Mouse (Mus musculus) lung, embryonic 15.5 days (tissue): Measurements from ENCODE around the gene Methig1. TPM values are rescaled to one million over a fixed set of nuclear protein-coding genes. Genes with fewer than 3 reads are reported as not detected.

ENCODE experiments used
- ATAC-seq: fragments of 200-750 bp; cut with Nextera tagmentation; 2 replicates; pipeline ENCODE4 v1.8.0; 2017; ENCODE audit warnings: moderate number of reproducible peaks, borderline replicate concordance; ENCODE audit not compliant: low FRiP score, low TSS enrichment; ENCODE audit errors: extremely low read depth
- H3K27ac ChIP-seq: fragments of 300-500 bp; sonication (generic); 2 replicates; pipeline ENCODE4 v1.5.1; 2015; ENCODE audit warnings: moderate library complexity, mild to moderate bottlenecking, inconsistent platforms
- H3K27me3 ChIP-seq: fragments of 300-500 bp; sonication (generic); 2 replicates; pipeline ENCODE4 v1.6.1; 2015; ENCODE audit warnings: inconsistent platforms
- H3K36me3 ChIP-seq: fragments of 300-500 bp; sonication (generic); 2 replicates; pipeline ENCODE4 v1.6.1; 2015; ENCODE audit warnings: inconsistent platforms
- H3K4me1 ChIP-seq: fragments of 300-500 bp; sonication (generic); 2 replicates; pipeline ENCODE4 v1.6.1; 2015; ENCODE audit warnings: inconsistent platforms
- H3K4me2 ChIP-seq: fragments of 300-500 bp; sonication (generic); 2 replicates; pipeline ENCODE4 v1.6.1; 2015; ENCODE audit warnings: inconsistent platforms, mild to moderate bottlenecking, moderate library complexity
- H3K4me3 ChIP-seq: fragments of 300-500 bp; sonication (generic); 2 replicates; pipeline ENCODE4 v1.5.1; 2015; ENCODE audit warnings: mild to moderate bottlenecking, inconsistent platforms
- H3K9ac ChIP-seq: fragments of 300-500 bp; sonication (generic); 2 replicates; pipeline ENCODE4 v1.6.1; 2015; ENCODE audit warnings: inconsistent platforms
- H3K9me3 ChIP-seq: fragments of 300-500 bp; sonication (generic); 2 replicates; pipeline ENCODE4 v1.6.1; 2016; ENCODE audit warnings: inconsistent platforms
- WGBS: fragments of 180-500 bp; shearing (Covaris S2); methylation state at CpG from one replicate; pipeline ENCODE4 v1.1.7; 2015; 5-methylcytosine and 5-hydroxymethylcytosine counted together
- polyA plus RNA-seq: library from polyadenylated mRNA; unstranded; fragments of >200 nt; fragmentation: Nextera tagmentation; extraction: Ambion mirVana; gene quantifications from 2 replicates; pipeline ENCODE4 v1.2.1, GENCODE M21; 2015

Gene Methig1
- polyA plus RNA-seq, 1 experiment from 2014 or later = not detected

- Histone ChIP-seq H3K9me3 (no peaks in the 10 kb centered on the region), H3K9ac (no peak overlapping the region), H3K4me3 (no peak overlapping the region), H3K36me3 (no peaks in the 10 kb centered on the region), H3K27me3 (no peaks in the 10 kb centered on the region), H3K27ac (no peak overlapping the region), H3K4me2 (no peak overlapping the region), H3K4me1 (peaks cover 4% of the 10 kb centered on the region; the same call in 1 of the 2 replicates)
- WGBS = 89% methylated on average over 9 of the region's 9 CpGs
- ATAC-seq = no peak
Observed at GRCm38 (mm10) chr15:100385705-100386104, 32.8 kb downstream of the Methig1 start.

- Histone ChIP-seq H3K36me3 (no peaks in the 10 kb centered on the region), H3K4me1 (peaks cover 4% of the 10 kb centered on the region; the same call in 1 of the 2 replicates), H3K4me2 (peak overlapping the region; percentile 42), H3K9ac (no peak overlapping the region), H3K27me3 (no peaks in the 10 kb centered on the region), H3K27ac (peak overlapping the region; percentile 63), H3K9me3 (no peaks in the 10 kb centered on the region), H3K4me3 (no peak overlapping the region; the same call in 1 of the 2 replicates)
- 52% methylated on average over 17 of the region's 17 CpGs for WGBS
- ATAC-seq = 0 out of 2 replicates have a peak, but pooled peaks have one; percentile 53
Observed at GRCm38 (mm10) chr15:100387544-100388223, 34.7 kb downstream of the Methig1 start.

- 72% methylated on average over 15 of the region's 16 CpGs for WGBS
- Histone ChIP-seq H3K4me2 (peak overlapping the region; percentile 42), H3K4me3 (no peak overlapping the region; the same call in 1 of the 2 replicates), H3K36me3 (no peaks in the 10 kb centered on the region; the same call in 1 of the 2 replicates), H3K9me3 (no peaks in the 10 kb centered on the region), H3K4me1 (peaks cover 4% of the 10 kb centered on the region; the same call in 1 of the 2 replicates), H3K9ac (no peak overlapping the region), H3K27ac (peak overlapping the region; percentile 63), H3K27me3 (no peaks in the 10 kb centered on the region)
- ATAC-seq = 0 out of 2 replicates have a peak, but pooled peaks have one; percentile 28
Observed at GRCm38 (mm10) chr15:100388224-100388835, 35.4 kb downstream of the Methig1 start.

GRCm38 (mm10) chr15:100388886-100389285 is 35.9 kb downstream of the Methig1 start:
- peaks cover 4% of the 10 kb centered on the region; the same call in 1 of the 2 replicates for H3K4me1 ChIP-seq
- 51% methylated on average over 9 of the region's 9 CpGs for WGBS
- H3K9me3 ChIP-seq = no peaks in the 10 kb centered on the region
- H3K27me3 ChIP-seq = no peaks in the 10 kb centered on the region
- no peak overlapping the region for H3K4me2 ChIP-seq
- H3K4me3 ChIP-seq = no peak overlapping the region
- no peaks in the 10 kb centered on the region; the same call in 1 of the 2 replicates for H3K36me3 ChIP-seq
- H3K9ac ChIP-seq = no peak overlapping the region
- no peak for ATAC-seq
- peak overlapping the region; percentile 19 for H3K27ac ChIP-seq

- peaks cover 4% of the 10 kb centered on the region; the same call in 1 of the 2 replicates for H3K4me1 ChIP-seq
- H3K27me3 ChIP-seq = no peaks in the 10 kb centered on the region
- ATAC-seq = no peak
- H3K4me2 ChIP-seq = no peak overlapping the region
- H3K36me3 ChIP-seq = peaks cover 11% of the 10 kb centered on the region
- H3K27ac ChIP-seq = no peak overlapping the region
- H3K4me3 ChIP-seq = no peak overlapping the region
- no peak overlapping the region for H3K9ac ChIP-seq
- 69% methylated on average over 7 of the region's 7 CpGs for WGBS
- H3K9me3 ChIP-seq = no peaks in the 10 kb centered on the region
Observed at GRCm38 (mm10) chr15:100391066-100391465, 38.1 kb downstream of the Methig1 start.

- H3K4me2 ChIP-seq = no peak overlapping the region
- no peaks in the 10 kb centered on the region for H3K27me3 ChIP-seq
- no peak overlapping the region for H3K27ac ChIP-seq
- peaks cover 16% of the 10 kb centered on the region for H3K36me3 ChIP-seq
- H3K4me3 ChIP-seq = no peak overlapping the region
- H3K9me3 ChIP-seq = no peaks in the 10 kb centered on the region
- no peak overlapping the region for H3K9ac ChIP-seq
- peaks cover 4% of the 10 kb centered on the region; the same call in 1 of the 2 replicates for H3K4me1 ChIP-seq
- WGBS = 86% methylated on average over 7 of the region's 7 CpGs
- ATAC-seq = no peak
Observed at GRCm38 (mm10) chr15:100391599-100391998, 38.6 kb downstream of the Methig1 start.

- Histone ChIP-seq H3K9me3 (no peaks in the 10 kb centered on the region), H3K27me3 (no peaks in the 10 kb centered on the region), H3K27ac (no peak overlapping the region), H3K4me2 (no peak overlapping the region), H3K36me3 (peaks cover 30% of the 10 kb centered on the region), H3K4me1 (peaks cover 4% of the 10 kb centered on the region; the same call in 1 of the 2 replicates), H3K4me3 (no peak overlapping the region), H3K9ac (no peak overlapping the region)
- WGBS = 80% methylated on average over 11 of the region's 11 CpGs
- ATAC-seq = no peak
Observed at GRCm38 (mm10) chr15:100393016-100393415, 40.1 kb downstream of the Methig1 start.

GRCm38 (mm10) chr15:100395561-100395960 is 42.6 kb downstream of the Methig1 start:
- Histone ChIP-seq H3K4me1 (no peaks in the 10 kb centered on the region), H3K36me3 (peaks cover 55% of the 10 kb centered on the region), H3K27ac (no peak overlapping the region), H3K4me2 (no peak overlapping the region), H3K4me3 (no peak overlapping the region), H3K9me3 (no peaks in the 10 kb centered on the region), H3K27me3 (no peaks in the 10 kb centered on the region), H3K9ac (no peak overlapping the region)
- no peak for ATAC-seq
- 96% methylated on average over 3 of the region's 3 CpGs for WGBS

GRCm38 (mm10) chr15:100400592-100401250 is 47.8 kb downstream of the Methig1 start:
- no peak overlapping the region for H3K9ac ChIP-seq
- H3K4me2 ChIP-seq = no peak overlapping the region
- peaks cover 92% of the 10 kb centered on the region for H3K36me3 ChIP-seq
- 86% methylated on average over 16 of the region's 16 CpGs for WGBS
- H3K4me1 ChIP-seq = no peaks in the 10 kb centered on the region
- H3K27me3 ChIP-seq = no peaks in the 10 kb centered on the region
- no peak overlapping the region for H3K4me3 ChIP-seq
- ATAC-seq = no peak
- H3K9me3 ChIP-seq = no peaks in the 10 kb centered on the region
- no peak overlapping the region for H3K27ac ChIP-seq

GRCm38 (mm10) chr15:100401811-100402210 is 48.9 kb downstream of the Methig1 start:
- 97% methylated on average over 4 of the region's 4 CpGs for WGBS
- H3K27ac ChIP-seq = no peak overlapping the region
- no peaks in the 10 kb centered on the region for H3K9me3 ChIP-seq
- H3K4me3 ChIP-seq = no peak overlapping the region
- no peaks in the 10 kb centered on the region for H3K4me1 ChIP-seq
- H3K36me3 ChIP-seq = peaks cover 86% of the 10 kb centered on the region
- no peak overlapping the region for H3K4me2 ChIP-seq
- ATAC-seq = no peak
- H3K9ac ChIP-seq = no peak overlapping the region
- H3K27me3 ChIP-seq = no peaks in the 10 kb centered on the region

GRCm38 (mm10) chr15:100402347-100402746 is 49.4 kb downstream of the Methig1 start:
- 80% methylated on average over 14 of the region's 14 CpGs for WGBS
- H3K36me3 ChIP-seq = peaks cover 80% of the 10 kb centered on the region

GRCm38 (mm10) chr15:100402798-100403197 is 49.8 kb downstream of the Methig1 start:
- 82% methylated on average over 4 of the region's 4 CpGs for WGBS
- no peak overlapping the region for H3K27ac ChIP-seq
- H3K36me3 ChIP-seq = peaks cover 80% of the 10 kb centered on the region
- no peak overlapping the region for H3K4me2 ChIP-seq
- H3K4me1 ChIP-seq = no peaks in the 10 kb centered on the region
- H3K4me3 ChIP-seq = no peak overlapping the region
- H3K9ac ChIP-seq = no peak overlapping the region
- ATAC-seq = no peak
- H3K9me3 ChIP-seq = no peaks in the 10 kb centered on the region
- H3K27me3 ChIP-seq = no peaks in the 10 kb centered on the region

More at GRCm38 (mm10) chr15:100402347-100402746, 49.4 kb downstream of the Methig1 start:
- Histone ChIP-seq H3K4me2 (no peak overlapping the region), H3K27ac (no peak overlapping the region), H3K4me1 (no peaks in the 10 kb centered on the region), H3K4me3 (no peak overlapping the region), H3K27me3 (no peaks in the 10 kb centered on the region), H3K9ac (no peak overlapping the region), H3K9me3 (no peaks in the 10 kb centered on the region)
- no peak for ATAC-seq
